Mouse (Mus musculus) stomach, embryonic 15.5 days (tissue): ENCODE measurements around the gene Olfr1371. TPM values are rescaled to one million over a fixed set of nuclear protein-coding genes. Genes with fewer than 3 reads are reported as not detected.

Experiments used
- ATAC-seq: fragments of 200-750 bp; cut with Nextera tagmentation; 2 replicates; pipeline ENCODE4 v1.8.0; 2017; ENCODE audit warnings: low read depth, moderate number of reproducible peaks, moderate TSS enrichment; ENCODE audit not compliant: insufficient read depth, low FRiP score
- H3K27ac ChIP-seq: fragments of 300-500 bp; sonication (generic); 2 replicates; pipeline ENCODE4 v1.5.1; 2015; ENCODE audit warnings: mild to moderate bottlenecking, inconsistent platforms
- H3K27me3 ChIP-seq: fragments of 300-500 bp; sonication (generic); replicated peaks from 2 replicates; pipeline ENCODE4 v1.6.1; 2015; ENCODE audit warnings: inconsistent platforms
- H3K36me3 ChIP-seq: fragments of 300-500 bp; sonication (generic); 2 replicates; pipeline ENCODE4 v1.6.1; 2015; ENCODE audit warnings: inconsistent platforms
- H3K4me1 ChIP-seq: fragments of 300-500 bp; sonication (generic); 2 replicates; pipeline ENCODE4 v1.6.1; 2015; ENCODE audit warnings: inconsistent platforms
- H3K4me2 ChIP-seq: fragments of 300-500 bp; sonication (generic); 2 replicates; pipeline ENCODE4 v1.6.1; 2015; ENCODE audit warnings: mild to moderate bottlenecking, inconsistent platforms
- H3K4me3 ChIP-seq: fragments of 300-500 bp; sonication (generic); replicated peaks from 2 replicates; pipeline ENCODE4 v1.5.1; 2015; ENCODE audit warnings: inconsistent platforms
- H3K9ac ChIP-seq: fragments of 300-500 bp; sonication (generic); 2 replicates; pipeline ENCODE4 v1.6.1; 2015; ENCODE audit warnings: inconsistent platforms
- H3K9me3 ChIP-seq: fragments of 300-500 bp; sonication (generic); 2 replicates; pipeline ENCODE4 v1.6.1; 2016; ENCODE audit warnings: inconsistent platforms
- WGBS: fragments of 180-500 bp; shearing (Covaris S2); methylation state at CpG from one replicate; pipeline ENCODE4 v1.1.7; 2015; 5-methylcytosine and 5-hydroxymethylcytosine counted together
- polyA plus RNA-seq: library from polyadenylated mRNA; unstranded; fragments of >200 nt; fragmentation: Nextera tagmentation; extraction: Ambion mirVana; gene quantifications from 2 replicates; pipeline ENCODE4 v1.2.1, GENCODE M21; 2015

Olfr1371 gene
- not detected in 2 replicates for polyA plus RNA-seq

GRCm38 (mm10) chr11:52213887-52214286 lies at the start of gene Olfr1371:
Gene Olfr1371 (minus strand): TSS chr11:52213987.
- Histone ChIP-seq H3K9me3 (no peaks in the 10 kb centered on the region), H3K4me1 (no peaks in the 10 kb centered on the region), H3K27me3 (no peaks in the 10 kb centered on the region), H3K9ac (no peak within 1 kb of the TSS), H3K36me3 (no peaks in the 10 kb centered on the region), H3K4me3 (no peak within 1 kb of the TSS), H3K27ac (no peak within 1 kb of the TSS), H3K4me2 (no peak within 1 kb of the TSS)
- no peak for ATAC-seq

GRCm38 (mm10) chr11:52262338-52262737 lies 48.6 kb upstream of the Olfr1371 start:
- Histone ChIP-seq H3K36me3 (no peaks in the 10 kb centered on the region), H3K4me3 (no peak overlapping the region), H3K27me3 (no peaks in the 10 kb centered on the region), H3K4me1 (peaks cover 11% of the 10 kb centered on the region), H3K9ac (no peak overlapping the region), H3K4me2 (no peak overlapping the region), H3K9me3 (no peaks in the 10 kb centered on the region), H3K27ac (no peak overlapping the region)
- whole genome bisulfite sequencing = 92% methylated on average over 11 of the region's 11 CpGs
- no peak for ATAC-seq

- H3K4me2 ChIP-seq = no peak overlapping the region
- no peak overlapping the region for H3K4me3 ChIP-seq
- peaks cover 11% of the 10 kb centered on the region for H3K4me1 ChIP-seq
- no peak overlapping the region for H3K9ac ChIP-seq
- H3K9me3 ChIP-seq = no peaks in the 10 kb centered on the region
- no peaks in the 10 kb centered on the region for H3K36me3 ChIP-seq
- ATAC-seq = no peak
- no peak overlapping the region for H3K27ac ChIP-seq
- H3K27me3 ChIP-seq = no peaks in the 10 kb centered on the region
- WGBS = 43% methylated on average over 5 of the region's 5 CpGs
Observed at GRCm38 (mm10) chr11:52261937-52262336, 48.1 kb upstream of the Olfr1371 start.

- H3K27me3 ChIP-seq = no peaks in the 10 kb centered on the region
- WGBS = 78% methylated on average over 4 of the region's 4 CpGs
Observed at GRCm38 (mm10) chr11:52260878-52261277, 47.1 kb upstream of the Olfr1371 start.

GRCm38 (mm10) chr11:52258711-52259110 lies 44.9 kb upstream of the Olfr1371 start:
- Histone ChIP-seq H3K9me3 (no peaks in the 10 kb centered on the region), H3K9ac (no peak overlapping the region), H3K4me2 (no peak overlapping the region), H3K36me3 (no peaks in the 10 kb centered on the region), H3K4me1 (0 out of 2 replicates have a peak, but pooled peaks cover under 1% of the 10 kb centered on the region), H3K27me3 (no peaks in the 10 kb centered on the region), H3K27ac (no peak overlapping the region), H3K4me3 (no peak overlapping the region)
- ATAC-seq = no peak
- WGBS = 52% methylated on average over 5 of the region's 5 CpGs

More at GRCm38 (mm10) chr11:52260878-52261277, 47.1 kb upstream of the Olfr1371 start:
- no peak overlapping the region for H3K4me2 ChIP-seq
- no peak overlapping the region for H3K9ac ChIP-seq
- H3K9me3 ChIP-seq = no peaks in the 10 kb centered on the region
- H3K4me1 ChIP-seq = peaks cover 10% of the 10 kb centered on the region
- ATAC-seq = no peak
- no peaks in the 10 kb centered on the region for H3K36me3 ChIP-seq
- no peak overlapping the region for H3K27ac ChIP-seq
- H3K4me3 ChIP-seq = no peak overlapping the region

GRCm38 (mm10) chr11:52257376-52257775 lies 43.6 kb upstream of the Olfr1371 start:
- 73% methylated on average over 3 of the region's 3 CpGs for WGBS
- Histone ChIP-seq H3K9me3 (no peaks in the 10 kb centered on the region), H3K4me1 (0 out of 2 replicates have a peak, but pooled peaks cover 7% of the 10 kb centered on the region), H3K27ac (no peak overlapping the region), H3K9ac (no peak overlapping the region), H3K4me2 (no peak overlapping the region), H3K27me3 (no peaks in the 10 kb centered on the region), H3K4me3 (no peak overlapping the region), H3K36me3 (no peaks in the 10 kb centered on the region)
- no peak for ATAC-seq

- WGBS = 91% methylated on average over 8 of the region's 8 CpGs
- H3K9me3 ChIP-seq = no peaks in the 10 kb centered on the region
- H3K27me3 ChIP-seq = no peaks in the 10 kb centered on the region
- no peak overlapping the region for H3K27ac ChIP-seq
- 0 out of 2 replicates have a peak, but pooled peaks cover 7% of the 10 kb centered on the region for H3K4me1 ChIP-seq
- H3K4me2 ChIP-seq = no peak overlapping the region
- no peaks in the 10 kb centered on the region for H3K36me3 ChIP-seq
- ATAC-seq = no peak
- no peak overlapping the region for H3K9ac ChIP-seq
- no peak overlapping the region for H3K4me3 ChIP-seq
Observed at GRCm38 (mm10) chr11:52255077-52255476, 41.3 kb upstream of the Olfr1371 start.

GRCm38 (mm10) chr11:52253674-52254375 lies 40.0 kb upstream of the Olfr1371 start:
- H3K27ac ChIP-seq = peak overlapping the region; percentile 32; the same call in 1 of the 2 replicates
- H3K4me2 ChIP-seq = no peak overlapping the region
- H3K9ac ChIP-seq = no peak overlapping the region
- 0 out of 2 replicates have a peak, but pooled peaks cover 7% of the 10 kb centered on the region for H3K4me1 ChIP-seq
- no peaks in the 10 kb centered on the region for H3K36me3 ChIP-seq
- no peak for ATAC-seq
- H3K27me3 ChIP-seq = no peaks in the 10 kb centered on the region
- no peaks in the 10 kb centered on the region for H3K9me3 ChIP-seq
- WGBS = 66% methylated on average over 11 of the region's 11 CpGs
- H3K4me3 ChIP-seq = no peak overlapping the region

GRCm38 (mm10) chr11:52252692-52253091 lies 38.9 kb upstream of the Olfr1371 start:
- Histone ChIP-seq H3K27me3 (no peaks in the 10 kb centered on the region), H3K27ac (peak overlapping the region; percentile 55; the same call in 1 of the 2 replicates), H3K36me3 (no peaks in the 10 kb centered on the region), H3K4me2 (no peak overlapping the region), H3K9me3 (no peaks in the 10 kb centered on the region), H3K9ac (no peak overlapping the region), H3K4me3 (no peak overlapping the region), H3K4me1 (0 out of 2 replicates have a peak, but pooled peaks cover 7% of the 10 kb centered on the region)
- no peak for ATAC-seq
- 37% methylated on average over 1 of the region's 1 CpGs for WGBS

- Histone ChIP-seq H3K4me1 (0 out of 2 replicates have a peak, but pooled peaks cover 7% of the 10 kb centered on the region), H3K9ac (no peak overlapping the region), H3K27ac (no peak overlapping the region), H3K4me3 (no peak overlapping the region), H3K4me2 (no peak overlapping the region), H3K36me3 (no peaks in the 10 kb centered on the region), H3K9me3 (no peaks in the 10 kb centered on the region), H3K27me3 (no peaks in the 10 kb centered on the region)
- WGBS = 69% methylated on average over 5 of the region's 5 CpGs
- ATAC-seq = no peak
Observed at GRCm38 (mm10) chr11:52251770-52252169, 38.0 kb upstream of the Olfr1371 start.

- Histone ChIP-seq H3K4me2 (no peak overlapping the region), H3K27me3 (no peaks in the 10 kb centered on the region), H3K36me3 (no peaks in the 10 kb centered on the region), H3K9me3 (no peaks in the 10 kb centered on the region), H3K9ac (no peak overlapping the region), H3K4me3 (no peak overlapping the region), H3K27ac (no peak overlapping the region), H3K4me1 (0 out of 2 replicates have a peak, but pooled peaks cover 7% of the 10 kb centered on the region)
- ATAC-seq = no peak
- 96% methylated on average over 2 of the region's 2 CpGs for whole genome bisulfite sequencing
Observed at GRCm38 (mm10) chr11:52249452-52249851, 35.7 kb upstream of the Olfr1371 start.

GRCm38 (mm10) chr11:52240898-52241542 lies 27.2 kb upstream of the Olfr1371 start:
- Histone ChIP-seq H3K36me3 (peaks cover 10% of the 10 kb centered on the region; the same call in 1 of the 2 replicates), H3K4me2 (no peak overlapping the region), H3K4me3 (no peak overlapping the region), H3K27me3 (no peaks in the 10 kb centered on the region), H3K4me1 (no peaks in the 10 kb centered on the region), H3K9me3 (no peaks in the 10 kb centered on the region), H3K9ac (no peak overlapping the region), H3K27ac (no peak overlapping the region)
- ATAC-seq = no peak
- 87% methylated on average over 4 of the region's 4 CpGs for WGBS
